Comparison of ENCODE assay signal across 29 mouse cellular contexts in genomic region chr6:35355320-35355719, GRCm38 (mm10). TPM values are rescaled to one million over a fixed set of nuclear protein-coding genes. Genes with fewer than 3 reads are reported as not detected.
DNase-seq lines count a peak whose midpoint lies in the region; ATAC-seq lines count a peak whose summit lies in the region.
"Had no signal": no experiment of that assay in that cellular context is flagged by ENCODE, and none has a peak within 500 bp of the region (broad histone marks: within the 10 kb centered on the region; RNA-seq: fewer than 3 reads in every experiment).

No protein-coding gene starts in this region.

- DNase-seq in frontal cortex, postnatal 36 days (ENCODE audit: low spot score in 2 of 2), result no peak
- DNase-seq in midbrain, embryonic 11.5 days (ENCODE audit: low spot score, missing footprints), result no peak
- DNase-seq in limb, embryonic 10.5 days (ENCODE audit: low spot score), result no peak
- DNase-seq in telencephalon, adult 2 months (ENCODE audit: low read depth, low spot score), result peak; percentile 23
- DNase-seq in adrenal gland, postnatal 4 days (ENCODE audit: low spot score in 2 of 2), result no peak
- DNase-seq: adrenal gland, adult 2 months; cerebellum, adult 2 months; cerebellum, postnatal 25 days; gastrocnemius, postnatal 14 days; heart, adult 18-20 months; heart, postnatal 14 days; kidney, adult 2 months; thymus, adult 2 months had no signal

- no peaks in the 10 kb centered on the region for H3K9me3 ChIP-seq in midbrain, embryonic 15.5 days
- no peaks in the 10 kb centered on the region for H3K9me3 ChIP-seq in midbrain, embryonic 11.5 days (ENCODE audit: control insufficient read depth, low read length)
- no peaks in the 10 kb centered on the region for H3K9me3 ChIP-seq in limb, embryonic 10.5 days (replicated peaks)
- H3K9me3 ChIP-seq in intestine, embryonic 15.5 days, result no peaks in the 10 kb centered on the region
- H3K9me3 ChIP-seq: embryonic facial prominence, embryonic 15.5 days; G1E; heart, embryonic 13.5 days; midbrain, embryonic 13.5 days had no signal

- H3K9ac ChIP-seq in midbrain, embryonic 15.5 days, result no peak overlapping the region
- H3K9ac ChIP-seq in midbrain, embryonic 11.5 days (ENCODE audit: low read length), result no peak overlapping the region
- no peak overlapping the region for H3K9ac ChIP-seq in intestine, embryonic 15.5 days
- H3K9ac ChIP-seq: embryonic facial prominence, embryonic 15.5 days; heart, embryonic 13.5 days; hindbrain, embryonic 14.5 days; midbrain, embryonic 13.5 days had no signal

- H3K4me3 ChIP-seq in midbrain, embryonic 15.5 days, result no peak overlapping the region
- no peak overlapping the region for H3K4me3 ChIP-seq in midbrain, embryonic 11.5 days (ENCODE audit: low read depth, low read length)
- no peak overlapping the region for H3K4me3 ChIP-seq in limb, embryonic 10.5 days
- no peak overlapping the region for H3K4me3 ChIP-seq in intestine, embryonic 15.5 days (replicated peaks)
- H3K4me3 ChIP-seq: embryonic facial prominence, embryonic 15.5 days; heart, embryonic 13.5 days; midbrain, embryonic 13.5 days; myocyte had no signal

- H3K27ac ChIP-seq in midbrain, embryonic 15.5 days, result peak overlapping the region; percentile 18; the same call in 1 of the 2 replicates
- H3K27ac ChIP-seq in midbrain, embryonic 11.5 days (ENCODE audit: low read depth, low read length), result no peak overlapping the region
- H3K27ac ChIP-seq in limb, embryonic 10.5 days, result peak overlapping the region; percentile 93
- no peak overlapping the region for H3K27ac ChIP-seq in intestine, embryonic 15.5 days
- H3K27ac ChIP-seq: embryonic facial prominence, embryonic 15.5 days; heart, embryonic 13.5 days; hindbrain, embryonic 14.5 days; kidney, postnatal 0 days; macrophage; midbrain, embryonic 13.5 days had no signal

- peaks cover 13% of the 10 kb centered on the region for H3K4me1 ChIP-seq in midbrain, embryonic 15.5 days
- peaks cover 11% of the 10 kb centered on the region for H3K4me1 ChIP-seq in midbrain, embryonic 11.5 days (ENCODE audit: control insufficient read depth, insufficient read depth, low read length)
- peaks cover 45% of the 10 kb centered on the region for H3K4me1 ChIP-seq in limb, embryonic 10.5 days
- H3K4me1 ChIP-seq in intestine, embryonic 15.5 days (replicated peaks), result no peaks in the 10 kb centered on the region

- ATAC-seq in frontal cortex, adult (ENCODE audit: low TSS enrichment), result peak; percentile 65; the same call in 1 of the 2 replicates
- ATAC-seq in midbrain, embryonic 15.5 days (replicated peaks), result no peak
- ATAC-seq in midbrain, embryonic 11.5 days (ENCODE audit: low FRiP score), result no peak
- no peak for ATAC-seq in intestine, embryonic 15.5 days
- ATAC-seq: inflammation-experienced regulatory T-cells, adult 6 months; Patski had no signal

- H3K36me3 ChIP-seq in midbrain, embryonic 15.5 days (replicated peaks), result no peaks in the 10 kb centered on the region
- no peaks in the 10 kb centered on the region for H3K36me3 ChIP-seq in midbrain, embryonic 11.5 days (ENCODE audit: control insufficient read depth, insufficient read depth, low read length)
- H3K36me3 ChIP-seq in limb, embryonic 10.5 days, result no peaks in the 10 kb centered on the region
- H3K36me3 ChIP-seq in intestine, embryonic 15.5 days, result no peaks in the 10 kb centered on the region
- H3K36me3 ChIP-seq: embryonic facial prominence, embryonic 15.5 days; G1E; heart, embryonic 13.5 days; midbrain, embryonic 13.5 days had no signal

- H3K4me2 ChIP-seq in midbrain, embryonic 15.5 days, result no peak overlapping the region
- H3K4me2 ChIP-seq in midbrain, embryonic 11.5 days, result no peak overlapping the region
- H3K4me2 ChIP-seq in intestine, embryonic 15.5 days (replicated peaks), result no peak overlapping the region
- H3K4me2 ChIP-seq: heart, embryonic 13.5 days; hindbrain, embryonic 14.5 days had no signal

- WGBS in midbrain, embryonic 15.5 days, result 86% methylated on average over 3 of the region's 3 CpGs
- WGBS in midbrain, embryonic 11.5 days, result 90% methylated on average over 3 of the region's 3 CpGs
- 88% methylated on average over 3 of the region's 3 CpGs for WGBS in limb, embryonic 10.5 days
- 94% methylated on average over 3 of the region's 3 CpGs for WGBS in intestine, embryonic 15.5 days

- no peaks in the 10 kb centered on the region for H3K27me3 ChIP-seq in midbrain, embryonic 15.5 days (replicated peaks)
- H3K27me3 ChIP-seq in midbrain, embryonic 11.5 days (ENCODE audit: control insufficient read depth, insufficient read depth, low read length), result no peaks in the 10 kb centered on the region
- no peaks in the 10 kb centered on the region for H3K27me3 ChIP-seq in limb, embryonic 10.5 days (ENCODE audit: low read depth, poor library complexity, severe bottlenecking)
- H3K27me3 ChIP-seq in intestine, embryonic 15.5 days (replicated peaks), result no peaks in the 10 kb centered on the region
- H3K27me3 ChIP-seq: embryonic facial prominence, embryonic 15.5 days; heart, embryonic 13.5 days; midbrain, embryonic 13.5 days had no signal

RNA-seq across cellular contexts. Expression of gene Fam180a, which starts 29.4 kb away (rescaled TPM):
- polyA plus RNA-seq in midbrain, embryonic 15.5 days (2015; fragmentation: Nextera tagmentation; extraction: Ambion mirVana), result 1.7 and 2.5 TPM in 2 replicates
- polyA plus RNA-seq in midbrain, embryonic 11.5 days (2014; fragmentation: Nextera tagmentation; extraction: Ambion mirVana), result not detected in 2 replicates
- polyA plus RNA-seq in limb, embryonic 10.5 days (2016; fragmentation: Nextera tagmentation; extraction: Ambion mirVana), result not detected in 2 replicates
- total RNA-seq in adrenal gland, postnatal 4 days (2021), result 1 to 10 TPM in 1 of 2 experiments, under 1 TPM in 1; 0.68 to 1.3 TPM
- 1.3 and 2.3 TPM in 2 replicates for polyA plus RNA-seq in intestine, embryonic 15.5 days (2015; fragmentation: Nextera tagmentation; extraction: Ambion mirVana)
- total RNA-seq: CH12.LX; G1E; neutrophil, adult 5-6 weeks had no signal
- polyA plus RNA-seq: G1E; inflammation-experienced regulatory T-cells, adult 6 months; macrophage; Patski had no signal

RNA-seq across cellular contexts. Expression of gene Slc13a4, which starts 47.4 kb away (rescaled TPM):
- 11.2 and 11.6 TPM in 2 replicates for polyA plus RNA-seq in midbrain, embryonic 15.5 days (2015; fragmentation: Nextera tagmentation; extraction: Ambion mirVana)
- polyA plus RNA-seq in midbrain, embryonic 11.5 days (2014; fragmentation: Nextera tagmentation; extraction: Ambion mirVana), result 0.19 and 0.29 TPM in 2 replicates
- polyA plus RNA-seq in limb, embryonic 10.5 days (2016; fragmentation: Nextera tagmentation; extraction: Ambion mirVana), result 0.38 and 0.40 TPM in 2 replicates
- under 1 TPM; 0.45 to 0.62 TPM for total RNA-seq in adrenal gland, postnatal 4 days (2021)
- 0.54 and 0.71 TPM in 2 replicates for polyA plus RNA-seq in intestine, embryonic 15.5 days (2015; fragmentation: Nextera tagmentation; extraction: Ambion mirVana)
- total RNA-seq: CH12.LX; neutrophil, adult 5-6 weeks had no signal
- polyA plus RNA-seq: G1E; macrophage; Patski; small intestine, adult 2 months had no signal

Comparison
In these comparisons a context has a peak if more than half of its experiments do, and no peak if none do; other contexts are left out.
1. H3K27ac ChIP-seq: peak in midbrain, embryonic 15.5 days (single experiment) and limb, embryonic 10.5 days (single experiment); none in midbrain, embryonic 11.5 days (single experiment) and intestine, embryonic 15.5 days (single experiment).